Mouse (Mus musculus): ENCODE data around the gene Epop.

The Epop gene

GRCm38 (mm10) chr11:97629576-97629975 is at the start of gene Epop:
TSS of gene Epop (minus strand) at chr11:97629702.
- peak; percentile 91 for DNase-seq (ENCODE audit: low spot score)

GRCm38 (mm10) chr11:97678301-97678700 is 48.8 kb upstream of the Epop start:
- DNase-seq (ENCODE audit: low spot score), result no peak

DNA sequence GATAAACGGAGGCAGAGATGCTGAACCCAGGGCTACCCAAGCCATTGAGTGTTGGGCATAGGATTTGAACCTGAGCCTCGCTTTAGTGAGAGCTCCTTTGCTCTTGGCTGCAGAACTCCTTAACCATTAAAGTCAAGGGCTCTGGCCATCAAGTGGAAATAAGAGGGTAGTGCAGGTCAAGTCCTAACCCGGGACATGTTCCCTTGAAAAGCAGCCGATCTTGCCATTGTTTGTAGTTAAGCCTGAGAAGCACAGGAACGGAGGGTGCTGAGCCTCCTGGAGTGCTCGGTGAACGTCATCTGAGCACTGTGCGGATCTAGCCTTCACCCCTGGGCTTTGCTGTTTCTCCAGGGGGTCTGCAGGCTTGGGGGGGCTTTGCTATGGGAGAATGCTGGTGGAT is 48.3 kb upstream of the Epop start:
- no peak for DNase-seq (ENCODE audit: low spot score)

DNA sequence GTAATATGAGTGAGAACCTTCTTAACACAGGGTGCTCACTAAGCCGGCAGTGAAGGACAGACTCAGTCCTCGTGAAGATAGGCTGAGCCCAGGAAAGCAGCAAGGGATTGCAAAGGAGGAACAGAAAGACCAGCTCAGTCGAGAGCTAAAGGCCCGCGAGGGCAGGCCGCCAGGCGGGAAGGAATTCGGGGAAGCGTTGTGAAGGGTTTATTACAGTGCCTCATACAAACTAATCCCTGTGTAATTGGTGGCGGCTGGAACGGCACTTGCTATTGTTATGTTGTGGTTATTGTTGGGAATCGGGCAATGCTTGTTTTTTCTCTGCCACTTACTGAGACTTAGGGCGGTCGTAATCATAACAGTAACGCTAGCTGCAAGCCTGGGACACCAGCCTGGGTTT is 47.9 kb upstream of the Epop start:
- DNase-seq (ENCODE audit: low spot score), result no peak

- no peak for DNase-seq (ENCODE audit: low spot score)
These were observed 46.7 kb upstream of the Epop start for GRCm38 (mm10) chr11:97676050-97676754.

DNA sequence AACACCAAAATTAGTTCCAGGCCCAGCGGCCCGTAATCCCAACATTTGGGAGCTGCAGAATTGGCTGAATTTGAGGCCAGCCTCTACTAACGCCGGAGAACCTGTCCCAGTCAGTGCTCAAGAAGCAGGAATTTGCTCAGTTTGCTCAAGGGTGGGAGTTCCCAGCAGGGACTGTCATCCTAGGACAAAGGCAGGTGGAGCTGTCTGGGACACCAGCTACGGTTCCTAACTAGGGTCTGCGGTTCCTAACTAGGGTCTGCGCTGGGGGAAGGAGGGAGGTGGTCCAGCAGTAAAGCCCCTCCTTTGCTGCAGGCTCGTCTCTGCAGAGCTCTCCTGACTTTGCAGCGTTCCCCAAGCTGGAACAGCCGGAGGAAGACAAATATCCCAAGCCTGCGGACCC is 43.6 kb upstream of the Epop start:
- DNase-seq (ENCODE audit: low spot score), result no peak

DNA sequence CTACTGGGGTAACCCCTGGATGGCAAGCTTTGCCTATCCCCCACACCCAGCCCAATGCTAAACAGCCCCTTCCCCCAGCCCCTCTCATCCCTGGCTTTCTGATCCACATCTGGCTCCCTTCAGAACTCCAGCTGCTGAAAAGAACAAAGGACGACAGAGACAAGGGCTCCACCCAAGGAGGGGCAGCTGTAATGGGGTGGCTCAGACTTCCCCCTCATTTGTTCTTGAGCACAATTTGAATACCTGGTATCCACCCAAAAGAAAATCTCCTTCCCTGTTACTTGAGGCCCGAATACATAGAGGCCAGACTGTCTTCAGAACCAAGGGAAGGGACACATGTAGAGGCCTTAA is 41.6 kb upstream of the Epop start:
- no peak for DNase-seq (ENCODE audit: low spot score)

DNA sequence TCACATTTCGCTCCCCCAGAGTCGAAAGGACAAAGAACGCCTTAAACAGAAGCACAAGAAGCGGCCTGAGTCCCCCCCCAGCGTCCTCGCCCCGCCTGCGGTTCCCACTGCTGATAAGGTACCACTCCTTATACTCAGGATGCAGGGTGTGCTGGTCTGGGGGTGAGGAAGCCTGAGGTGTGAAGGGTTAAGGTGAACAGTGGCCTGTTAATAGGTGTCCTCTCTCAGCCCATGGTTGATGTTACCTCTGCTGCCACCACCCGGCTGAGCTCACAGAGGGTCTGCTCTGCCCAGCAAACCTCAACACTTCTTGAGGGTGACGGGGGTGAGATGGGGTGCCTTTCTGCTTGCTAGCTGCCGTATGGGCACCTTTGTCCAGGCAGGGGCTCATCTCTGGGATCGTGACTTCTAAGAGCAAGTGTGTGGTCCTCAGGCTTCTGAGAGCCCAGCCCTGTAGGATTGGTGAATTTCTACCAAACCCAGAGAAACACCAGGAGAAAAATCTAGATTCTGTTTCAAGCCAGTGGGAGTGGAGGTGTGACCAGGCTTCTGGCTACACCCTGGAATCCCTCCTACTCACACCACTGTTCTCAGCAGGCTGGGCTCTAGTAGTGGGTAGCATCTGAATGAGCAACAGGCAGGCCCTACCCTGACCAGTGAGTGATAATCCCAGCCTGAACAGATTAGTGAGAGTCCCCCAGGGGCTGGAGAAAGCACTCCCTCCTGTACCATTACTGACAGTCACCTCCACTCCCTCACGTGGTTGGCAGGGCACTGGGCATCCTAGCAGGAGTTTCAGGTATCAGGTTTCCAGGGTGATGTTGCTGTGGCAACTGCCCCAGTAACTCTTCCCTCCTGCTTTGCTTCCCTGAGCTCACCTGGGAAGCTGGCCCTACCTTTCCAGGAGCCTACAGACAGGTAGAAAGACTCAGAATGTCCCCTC is 41.0 kb upstream of the Epop start:
- no peak for DNase-seq (ENCODE audit: low spot score)

DNA sequence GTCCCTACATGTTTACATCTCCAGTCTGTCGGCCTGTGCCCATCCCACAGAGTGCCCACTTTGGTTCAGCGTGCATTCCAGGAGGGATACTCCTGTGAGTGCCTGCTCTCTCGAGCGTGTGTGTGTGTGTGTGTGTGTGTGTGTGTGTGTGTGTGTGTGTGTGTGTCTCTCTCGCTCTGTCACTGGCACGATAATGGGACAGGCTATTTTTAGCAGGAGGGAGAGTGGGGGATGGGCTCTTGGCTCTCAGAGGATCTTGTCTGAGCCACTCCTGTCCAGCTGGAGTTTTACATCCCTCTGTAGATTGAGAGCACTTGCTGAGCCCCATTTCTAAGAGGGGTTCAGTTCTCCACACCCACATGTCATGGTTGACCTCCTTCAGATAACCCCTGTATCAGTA is 40.3 kb upstream of the Epop start:
- DNase-seq (ENCODE audit: low spot score), result peak; percentile 67

GRCm38 (mm10) chr11:97669268-97669667 is 39.8 kb upstream of the Epop start:
- DNase-seq (ENCODE audit: low spot score), result peak; percentile 83

- no peak for DNase-seq (ENCODE audit: low spot score)
These were observed 38.7 kb upstream of the Epop start for GRCm38 (mm10) chr11:97668160-97668559.

DNA sequence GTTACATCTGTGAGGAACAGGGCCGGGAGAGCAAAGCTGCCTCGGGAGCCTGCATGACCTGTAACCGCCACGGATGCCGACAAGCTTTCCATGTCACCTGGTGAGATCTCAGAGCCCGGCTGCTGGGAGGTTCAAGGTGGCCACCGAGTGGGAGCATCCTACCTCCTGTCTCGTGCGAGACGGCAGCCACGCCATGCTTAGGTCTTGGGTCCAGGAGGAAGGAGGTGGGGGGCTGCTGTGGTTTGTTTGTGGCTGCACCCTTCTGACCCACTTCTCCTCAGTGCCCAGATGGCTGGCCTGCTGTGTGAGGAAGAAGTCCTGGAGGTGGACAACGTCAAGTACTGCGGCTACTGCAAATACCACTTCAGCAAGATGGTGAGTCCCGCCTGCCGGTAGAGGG is 37.3 kb upstream of the Epop start:
- no peak for DNase-seq (ENCODE audit: low spot score)

GRCm38 (mm10) chr11:97666221-97666620 is 36.7 kb upstream of the Epop start:
- DNase-seq (ENCODE audit: low spot score), result no peak

DNA sequence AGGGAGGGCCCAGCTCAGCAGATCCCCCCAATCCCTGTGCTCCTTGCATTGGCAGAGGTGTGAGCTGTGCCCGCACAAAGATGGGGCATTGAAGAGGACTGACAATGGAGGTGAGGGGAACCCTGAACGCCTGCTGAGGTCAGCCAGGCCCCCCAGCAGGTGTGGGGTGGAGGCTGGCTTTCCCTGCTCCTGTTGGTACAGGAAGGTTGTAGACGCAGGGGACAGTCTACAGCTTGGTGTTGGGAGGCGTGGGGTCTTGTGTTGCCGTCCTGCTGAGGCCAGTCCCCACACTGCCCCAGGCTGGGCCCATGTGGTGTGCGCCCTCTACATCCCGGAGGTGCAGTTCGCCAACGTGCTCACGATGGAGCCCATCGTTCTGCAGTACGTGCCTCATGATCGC is 35.9 kb upstream of the Epop start:
- DNase-seq (ENCODE audit: low spot score), result no peak

DNA sequence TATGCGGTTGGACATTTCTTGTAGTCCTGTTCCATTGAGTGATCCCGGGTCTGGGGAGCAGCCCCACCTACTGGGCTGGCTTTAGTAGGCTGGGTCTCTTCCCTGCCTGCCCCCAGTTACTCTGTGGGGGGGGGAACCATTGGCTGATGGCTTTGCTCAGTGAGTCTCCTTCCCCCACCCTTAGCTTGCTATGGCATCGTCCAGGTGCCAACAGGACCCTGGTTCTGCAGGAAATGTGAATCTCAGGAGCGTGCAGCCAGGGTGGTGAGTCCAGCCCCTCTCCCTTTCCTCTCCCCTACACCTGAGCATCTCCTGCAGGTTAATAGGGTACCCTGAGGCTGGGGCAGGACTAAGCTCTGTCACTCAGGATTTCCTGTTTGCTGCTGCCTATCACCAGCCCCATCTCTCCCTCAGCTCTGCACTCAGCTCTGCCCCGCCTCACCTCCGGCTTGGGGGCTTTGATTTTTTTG is 35.3 kb upstream of the Epop start:
- DNase-seq (ENCODE audit: low spot score), result no peak

DNA sequence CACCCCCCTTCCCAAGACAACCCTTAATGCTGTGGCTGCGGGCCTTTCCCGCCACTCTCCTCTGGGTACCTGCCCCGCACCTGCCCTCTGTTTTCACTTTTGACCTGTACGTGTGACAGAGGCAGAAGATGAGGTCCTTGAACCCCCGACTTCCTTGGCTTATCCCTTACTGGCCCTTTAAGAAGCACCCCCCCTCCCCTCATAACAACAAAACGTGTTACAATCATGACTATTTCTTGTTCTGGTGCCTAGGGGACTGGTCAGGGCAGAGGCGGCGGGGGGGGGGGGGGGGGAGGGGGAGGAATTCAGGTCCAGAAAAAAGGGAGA is 34.8 kb upstream of the Epop start:
- DNase-seq (ENCODE audit: low spot score), result no peak

DNA sequence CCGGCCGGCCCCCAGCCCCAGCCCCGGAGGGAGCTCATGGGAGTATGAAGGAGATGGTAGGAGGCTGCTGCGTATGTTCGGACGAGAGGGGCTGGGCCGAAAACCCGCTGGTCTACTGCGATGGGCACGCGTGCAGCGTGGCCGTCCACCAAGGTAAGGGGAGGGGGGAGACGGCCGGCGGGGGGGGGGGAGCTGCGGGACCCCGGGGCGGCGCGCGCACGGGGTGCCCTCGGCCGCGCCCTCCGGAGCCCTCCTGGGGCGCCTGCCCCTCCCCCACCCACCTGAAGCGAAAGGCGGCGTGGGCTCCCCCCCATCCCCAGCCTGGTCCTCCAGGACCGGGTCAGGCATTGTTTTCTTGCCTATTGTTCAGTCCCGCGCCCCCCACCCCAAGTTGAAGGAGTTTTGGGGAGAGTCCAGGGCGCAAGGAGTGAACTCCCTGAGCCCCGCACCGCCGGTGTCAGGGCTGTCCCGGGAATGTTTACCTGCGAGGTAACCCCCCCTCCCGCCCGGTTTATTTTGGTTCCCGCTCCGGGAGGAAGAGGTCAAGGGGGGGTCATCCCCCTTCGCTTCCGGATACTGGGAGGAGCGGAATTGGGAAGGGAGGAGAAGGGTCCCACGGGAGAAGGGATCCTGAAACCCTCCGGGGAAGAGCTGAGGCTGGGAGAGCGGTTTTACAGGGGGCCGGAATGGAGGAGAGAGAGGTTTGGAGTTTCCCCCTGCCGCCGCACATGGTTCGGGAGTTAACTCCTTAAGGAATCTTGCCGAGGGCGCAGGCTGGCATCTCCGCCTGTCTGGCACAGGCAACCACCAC is 34.2 kb upstream of the Epop start:
- DNase-seq (ENCODE audit: low spot score), result peak; percentile 66

- peak; percentile 83 for DNase-seq (ENCODE audit: low spot score)
These were observed 33.5 kb upstream of the Epop start, which contains the start of gene Mllt6 for GRCm38 (mm10) chr11:97662893-97663527. TSS of gene Mllt6 (plus strand) at chr11:97663414.

DNA sequence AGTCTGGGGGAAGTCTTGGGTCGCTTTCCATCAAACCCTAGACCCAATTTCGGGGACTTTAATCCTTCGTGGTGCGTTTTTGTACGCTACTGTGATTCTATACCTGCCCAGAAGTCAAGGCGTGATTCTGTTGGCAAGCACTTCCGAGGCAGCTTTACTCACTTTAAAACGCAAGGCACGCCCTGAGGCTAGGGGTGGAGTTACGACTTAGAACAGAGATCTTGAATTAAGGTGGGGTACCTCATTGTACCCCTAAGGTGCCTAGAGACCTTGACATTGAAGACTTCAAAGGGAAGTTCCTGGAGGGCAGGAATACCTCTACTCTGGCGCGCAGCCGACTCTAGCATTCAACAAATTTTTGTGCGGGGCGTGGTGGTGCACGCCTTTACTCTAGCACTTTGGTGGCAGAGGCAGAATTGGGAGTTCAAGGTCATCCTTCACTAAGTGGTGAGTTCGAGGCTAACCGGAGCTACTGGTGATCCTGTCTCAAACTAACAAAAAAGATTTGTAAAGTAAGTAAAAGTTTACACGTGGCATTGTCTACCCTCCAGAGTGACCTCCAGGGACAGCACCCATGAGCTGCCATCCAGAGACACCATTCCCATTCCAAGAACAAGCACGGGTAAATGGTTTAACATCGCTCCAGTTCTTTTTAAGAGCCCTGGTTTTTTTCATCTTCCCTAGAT is 32.8 kb upstream of the Epop start:
- DNase-seq (ENCODE audit: low spot score), result no peak

DNA sequence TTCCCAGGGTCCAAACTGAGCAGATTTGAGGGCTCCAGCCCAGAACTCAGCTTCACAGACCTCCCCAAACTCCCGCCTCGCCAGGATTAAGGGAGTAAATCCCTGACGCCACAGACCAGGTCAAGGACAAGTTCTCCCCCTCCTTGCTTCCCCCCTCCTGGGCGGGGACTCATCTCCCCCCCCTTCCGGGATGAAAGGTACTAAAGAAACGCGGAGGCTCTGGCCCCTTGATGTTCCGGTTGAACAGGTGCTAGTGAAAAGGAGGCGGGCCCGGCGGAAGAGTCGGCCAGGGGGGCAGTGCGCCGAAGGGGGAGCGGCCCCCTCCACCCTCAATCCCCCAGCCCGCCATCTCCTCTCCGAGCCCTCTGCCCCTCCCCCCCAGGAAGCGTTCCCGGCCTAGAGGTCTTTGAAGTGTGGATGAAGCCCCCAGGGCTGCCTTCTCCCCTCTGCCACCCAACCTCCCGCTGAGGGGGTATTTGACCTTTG is 32.2 kb upstream of the Epop start:
- peak; percentile 75 for DNase-seq (ENCODE audit: low spot score)
